In genomic region chr12:79313721-79314120, GRCm38 (mm10) we compare ENCODE assay signal across 17 mouse cellular contexts.
"Had no signal": no experiment of that assay in that cellular context is flagged by ENCODE, and none has a peak within 500 bp of the region (broad histone marks: within the 10 kb centered on the region; RNA-seq: fewer than 3 reads in every experiment).

No protein-coding gene starts in this region.

- H3K4me1 ChIP-seq: limb, embryonic 10.5 days; lung, embryonic 15.5 days; megakaryocyte, embryonic 14.5 days; midbrain, embryonic 12.5 days; neural tube, embryonic 13.5 days had no signal

- H3K4me2 ChIP-seq: liver, embryonic 15.5 days; lung, embryonic 15.5 days; midbrain, embryonic 12.5 days; neural tube, embryonic 13.5 days had no signal

- H3K9ac ChIP-seq: liver, embryonic 15.5 days; lung, embryonic 15.5 days; midbrain, embryonic 12.5 days; neural tube, embryonic 13.5 days had no signal

- DNase-seq: kidney, adult 9 months; kidney, postnatal 10 days; kidney, postnatal 4 days; lung, postnatal 14 days; spleen, adult 18-20 months; thymus, adult 2 months; thymus, postnatal 25 days had no signal

- H3K4me3 ChIP-seq: left cerebral cortex, adult 2 months; limb, embryonic 10.5 days; liver, embryonic 15.5 days; lung, embryonic 15.5 days; megakaryocyte, embryonic 14.5 days; midbrain, embryonic 12.5 days; neural tube, embryonic 13.5 days had no signal

- H3K27me3 ChIP-seq: liver, embryonic 15.5 days; lung, embryonic 15.5 days; megakaryocyte, embryonic 14.5 days; midbrain, embryonic 12.5 days; neural tube, embryonic 13.5 days had no signal

- H3K9me3 ChIP-seq: limb, embryonic 10.5 days; liver, embryonic 15.5 days; lung, embryonic 15.5 days; megakaryocyte, embryonic 14.5 days; midbrain, embryonic 12.5 days; neural tube, embryonic 13.5 days had no signal

- ATAC-seq: hindbrain, embryonic 16.5 days; midbrain, embryonic 16.5 days had no signal

- H3K36me3 ChIP-seq: lung, embryonic 15.5 days; midbrain, embryonic 12.5 days; neural tube, embryonic 13.5 days had no signal

- H3K27ac ChIP-seq: left cerebral cortex, adult 2 months; limb, embryonic 10.5 days; liver, embryonic 15.5 days; lung, embryonic 15.5 days; macrophage; midbrain, embryonic 12.5 days; neural tube, embryonic 13.5 days had no signal
